Comparison of ENCODE assay signal across 29 mouse cellular contexts in genomic region chr4:88432412-88433024, GRCm38 (mm10). TPM values are rescaled to one million over a fixed set of nuclear protein-coding genes. Genes with fewer than 3 reads are reported as not detected.
A peak's percentile ranks its signal among the peaks of the same experiment; 100 is the strongest.
DNase-seq lines count a peak whose midpoint lies in the region; ATAC-seq and TF ChIP-seq lines count a peak whose summit lies in the region.
"Had no signal": no experiment of that assay in that cellular context is flagged by ENCODE, and none has a peak within 500 bp of the region (broad histone marks: within the 10 kb centered on the region; RNA-seq: fewer than 3 reads in every experiment).

No protein-coding gene starts in this region.

- 80% methylated on average over 8 of the region's 8 CpGs for WGBS in liver, adult 2 months
- 59% methylated on average over 8 of the region's 8 CpGs for WGBS in liver, embryonic 12.5 days (ENCODE audit: insufficient replicate concordance)
- 84% methylated on average over 8 of the region's 8 CpGs for WGBS in neural tube, embryonic 15.5 days

- no peak for TF ChIP-seq RAD21 in CH12.LX (IDR thresholded peaks at IDR 0.05; ENCODE audit: low read depth, low read length)

- H3K9me3 ChIP-seq in liver, embryonic 12.5 days (replicated peaks), result no peaks in the 10 kb centered on the region
- H3K9me3 ChIP-seq in CH12.LX (replicated peaks; ENCODE audit: low read length), result no peaks in the 10 kb centered on the region
- H3K9me3 ChIP-seq in neural tube, embryonic 15.5 days (replicated peaks), result no peaks in the 10 kb centered on the region
- H3K9me3 ChIP-seq: embryonic facial prominence, embryonic 10.5 days; embryonic facial prominence, embryonic 13.5 days; forebrain, embryonic 12.5 days; forebrain, embryonic 15.5 days; hindbrain, embryonic 10.5 days; hindbrain, embryonic 13.5 days had no signal

- ATAC-seq in liver, embryonic 12.5 days, result no peak
- ATAC-seq in granulocyte monocyte progenitor cell, adult 5-6 weeks (replicated peaks; ENCODE audit: poor library complexity, severe bottlenecking), result peak; percentile 97
- ATAC-seq in megakaryocyte progenitor cell, adult 5-6 weeks (replicated peaks; ENCODE audit: poor library complexity), result peak; percentile 87
- no peak for ATAC-seq in neural tube, embryonic 15.5 days (ENCODE audit: low FRiP score)
- ATAC-seq: activated CD4-positive, CD25-positive, alpha-beta regulatory T cell, adult 4 months; CD4-positive, CD25-positive, alpha-beta regulatory T cell, adult 4 months; forebrain, embryonic 15.5 days; hindbrain, embryonic 16.5 days had no signal

- H3K4me3 ChIP-seq in liver, adult 2 months (ENCODE audit: insufficient read depth, low read depth, low read length), result no peak overlapping the region
- H3K4me3 ChIP-seq in liver, embryonic 12.5 days, result no peak overlapping the region
- H3K4me3 ChIP-seq in CH12.LX (replicated peaks in 1 of 3; ENCODE audit: low read depth in 2 of 3, low read length in 2 of 3, poor library complexity in 1 of 3), result no peak overlapping the region
- H3K4me3 ChIP-seq in neural tube, embryonic 15.5 days (replicated peaks), result no peak overlapping the region
- H3K4me3 ChIP-seq: embryonic facial prominence, embryonic 10.5 days; embryonic facial prominence, embryonic 13.5 days; erythroblast, embryonic 14.5 days; forebrain, embryonic 12.5 days; forebrain, embryonic 15.5 days; hindbrain, embryonic 10.5 days; hindbrain, embryonic 13.5 days had no signal

- dilution Hi-C loops in CH12.LX (cut with MboI; ENCODE audit: extremely low pct_ligation_motif_present, extremely low pct_unique_long_range_greater_than_20kb, low sequenced_read_pairs), result no loop called here

- no peak overlapping the region for H3K27ac ChIP-seq in liver, adult 2 months (replicated peaks; ENCODE audit: insufficient read depth, low read depth, low read length)
- no peak overlapping the region for H3K27ac ChIP-seq in liver, embryonic 12.5 days
- no peak overlapping the region for H3K27ac ChIP-seq in CH12.LX (ENCODE audit: insufficient read depth, low read depth)
- no peak overlapping the region for H3K27ac ChIP-seq in neural tube, embryonic 15.5 days (replicated peaks)
- H3K27ac ChIP-seq: embryonic facial prominence, embryonic 10.5 days; embryonic facial prominence, embryonic 13.5 days; forebrain, embryonic 12.5 days; forebrain, embryonic 15.5 days; hindbrain, embryonic 10.5 days; hindbrain, embryonic 13.5 days had no signal

- TF ChIP-seq POLR2A in liver, adult 2 months (IDR thresholded peaks at IDR 0.05; ENCODE audit: extremely low read depth, insufficient read depth, low read length), result no peak
- TF ChIP-seq POLR2A in CH12.LX (IDR thresholded peaks at IDR 0.05; ENCODE audit: low read depth, low read length), result no peak

- H3K4me1 ChIP-seq in liver, adult 2 months (ENCODE audit: control insufficient read depth, insufficient read depth, low read length), result no peaks in the 10 kb centered on the region
- H3K4me1 ChIP-seq in liver, embryonic 12.5 days, result no peaks in the 10 kb centered on the region
- peaks cover 0 to 12% of the 10 kb centered on the region in 2 experiments; a peak in 2 of 4 replicates for H3K4me1 ChIP-seq in CH12.LX (ENCODE audit: control insufficient read depth in 1 of 2, insufficient read depth in 2 of 2)
- H3K4me1 ChIP-seq in neural tube, embryonic 15.5 days, result no peaks in the 10 kb centered on the region
- H3K4me1 ChIP-seq: forebrain, embryonic 12.5 days; forebrain, embryonic 15.5 days; hindbrain, embryonic 10.5 days; hindbrain, embryonic 13.5 days had no signal

- H3K27me3 ChIP-seq in liver, adult 2 months (ENCODE audit: control insufficient read depth, insufficient read depth, low read length), result no peaks in the 10 kb centered on the region
- H3K27me3 ChIP-seq in liver, embryonic 12.5 days (replicated peaks), result no peaks in the 10 kb centered on the region
- no peaks in the 10 kb centered on the region for H3K27me3 ChIP-seq in CH12.LX (replicated peaks)
- H3K27me3 ChIP-seq in neural tube, embryonic 15.5 days (replicated peaks), result no peaks in the 10 kb centered on the region
- H3K27me3 ChIP-seq: embryonic facial prominence, embryonic 13.5 days; forebrain, embryonic 12.5 days; forebrain, embryonic 15.5 days; hindbrain, embryonic 13.5 days had no signal

- intact Hi-C loops in heart, postnatal 25 days (cut with DNase I), result no loop called here

- no peak for TF ChIP-seq EP300 in CH12.LX (IDR thresholded peaks at IDR 0.05; ENCODE audit: low read length)

- no peak overlapping the region for H3K9ac ChIP-seq in liver, adult 2 months (ENCODE audit: low read depth, low read length)
- H3K9ac ChIP-seq in liver, embryonic 12.5 days, result no peak overlapping the region
- H3K9ac ChIP-seq in CH12.LX (ENCODE audit: insufficient read depth, low read depth), result no peak overlapping the region
- H3K9ac ChIP-seq in neural tube, embryonic 15.5 days (replicated peaks), result no peak overlapping the region
- H3K9ac ChIP-seq: embryonic facial prominence, embryonic 13.5 days; forebrain, embryonic 12.5 days; forebrain, embryonic 15.5 days; hindbrain, embryonic 13.5 days had no signal

- DNase-seq in liver, adult 2 months (ENCODE audit: extremely low read depth, low read depth, low spot score), result peak; percentile 19
- DNase-seq in CH12.LX (ENCODE audit: extremely low read depth), result peak; percentile 26
- no peak for DNase-seq in spleen, adult 18-20 months
- DNase-seq in heart, postnatal 25 days (ENCODE audit: low spot score), result no peak
- DNase-seq: adrenal gland, adult 8-10 months; adrenal gland, postnatal 25 days; cerebellum, adult 18-20 months; cerebellum, adult 9-10 months; cerebellum, postnatal 25 days; embryo, embryonic 11 days; gastrocnemius, postnatal 10 days; gastrocnemius, postnatal 36 days; heart, adult 11 months; heart, postnatal 36 days had no signal

- TF ChIP-seq CTCF in liver, adult 2 months (IDR thresholded peaks at IDR 0.05; ENCODE audit: low read depth, low read length), result no peak
- no peak for TF ChIP-seq CTCF in CH12.LX (conservative IDR thresholded peaks at IDR 0.05 in 1 of 2, IDR thresholded peaks at IDR 0.05 in 1 of 2; ENCODE audit: low read depth in 2 of 2, low read length in 2 of 2)

- in situ Hi-C loops in CH12.LX (cut with MboI; ENCODE audit: low pct_ligation_motif_present, low pct_unique_long_range_greater_than_20kb, low sequenced_read_pairs), result no loop called here

- no peaks in the 10 kb centered on the region for H3K79me2 ChIP-seq in liver, adult 2 months (ENCODE audit: control insufficient read depth, insufficient read depth, low read length)
- H3K79me2 ChIP-seq in CH12.LX (replicated peaks; ENCODE audit: control insufficient read depth, extremely low read depth, insufficient read depth, poor library complexity, severe bottlenecking), result no peaks in the 10 kb centered on the region

- H3K4me2 ChIP-seq in liver, embryonic 12.5 days, result no peak overlapping the region
- H3K4me2 ChIP-seq in CH12.LX (ENCODE audit: insufficient read depth, low read depth, poor library complexity, severe bottlenecking), result peak overlapping the region; percentile 21; the same call in 1 of the 2 replicates
- no peak overlapping the region for H3K4me2 ChIP-seq in neural tube, embryonic 15.5 days
- H3K4me2 ChIP-seq: embryonic facial prominence, embryonic 13.5 days; forebrain, embryonic 12.5 days; forebrain, embryonic 15.5 days; heart, embryonic 11.5 days; hindbrain, embryonic 13.5 days had no signal

- no peaks in the 10 kb centered on the region for H3K36me3 ChIP-seq in liver, adult 2 months (ENCODE audit: control insufficient read depth, insufficient read depth, low read length)
- H3K36me3 ChIP-seq in liver, embryonic 12.5 days, result no peaks in the 10 kb centered on the region
- H3K36me3 ChIP-seq in CH12.LX (replicated peaks in 1 of 2; ENCODE audit: control insufficient read depth in 1 of 2, insufficient read depth in 1 of 2, low read length in 1 of 2), result no peaks in the 10 kb centered on the region
- no peaks in the 10 kb centered on the region for H3K36me3 ChIP-seq in neural tube, embryonic 15.5 days
- H3K36me3 ChIP-seq: embryonic facial prominence, embryonic 10.5 days; embryonic facial prominence, embryonic 13.5 days; forebrain, embryonic 12.5 days; forebrain, embryonic 15.5 days; hindbrain, embryonic 10.5 days; hindbrain, embryonic 13.5 days had no signal

TF ChIP-seq in CH12.LX, 34 proteins besides CTCF, POLR2A, EP300 and RAD21:
- TF ChIP-seq IRF4 (IDR thresholded peaks at IDR 0.05; ENCODE audit: low read depth, low read length), result peak; percentile 30; the same call in 1 of the 2 replicates
- no peak for TF ChIP-seq NRF1 (IDR thresholded peaks at IDR 0.05; ENCODE audit: low read depth, low read length)

RNA-seq across cellular contexts. Expression of gene Hacd4, which starts 6.2 kb away (rescaled TPM):
- total RNA-seq in liver, adult 2 months (2014; rRNA removed), result 1.8 and 1.9 TPM in 2 replicates
- polyA plus RNA-seq in liver, adult 2 months (2012; rRNA removed), result 0.27 and 0.32 TPM in 2 replicates
- 4.8 and 5.5 TPM in 2 replicates for polyA plus RNA-seq in liver, embryonic 12.5 days (2016; fragmentation: Nextera tagmentation; extraction: Ambion mirVana)
- 0.17 and 0.21 TPM in 2 replicates for total RNA-seq in CH12.LX (2012; rRNA removed)
- not detected in 2 replicates for total RNA-seq in CH12.LX (2014; rRNA removed)
- 0.16 TPM in 1 of 2 replicates, not detected in the other for polyA plus RNA-seq in CH12.LX (2012; ENCODE audit: insufficient read length, low read depth)
- total RNA-seq in granulocyte monocyte progenitor cell, adult 5-6 weeks (2014; fragmentation: Nextera tagmentation), result 1.8 and 4.9 TPM in 2 replicates
- 2.7 and 2.8 TPM in 2 replicates for total RNA-seq in granulocyte monocyte progenitor cell, adult 5-6 weeks (2017)
- total RNA-seq in megakaryocyte progenitor cell, adult 5-6 weeks (2015), result 6.4 and 6.9 TPM in 2 replicates
- 2.0 and 3.3 TPM in 2 replicates for total RNA-seq in megakaryocyte progenitor cell, adult 5-6 weeks (2017)
- polyA plus RNA-seq in neural tube, embryonic 15.5 days (2015; fragmentation: Nextera tagmentation; extraction: Ambion mirVana), result 4.3 and 5.5 TPM in 2 replicates
- total RNA-seq in heart, postnatal 25 days (2021), result 1 to 10 TPM; 5.3 to 5.9 TPM

Comparison
In these comparisons a context has a peak if more than half of its experiments do, and no peak if none do; other contexts are left out.
1. DNase-seq: peak in liver, adult 2 months (single experiment) and CH12.LX (single experiment); none in spleen, adult 18-20 months (0 of 2) and heart, postnatal 25 days (single experiment).
2. ATAC-seq: peak in granulocyte monocyte progenitor cell, adult 5-6 weeks (single experiment) and megakaryocyte progenitor cell, adult 5-6 weeks (single experiment); none in liver, embryonic 12.5 days (single experiment) and neural tube, embryonic 15.5 days (single experiment).